Mouse (Mus musculus): ENCODE measurements around the gene Sorcs1.

DNA sequence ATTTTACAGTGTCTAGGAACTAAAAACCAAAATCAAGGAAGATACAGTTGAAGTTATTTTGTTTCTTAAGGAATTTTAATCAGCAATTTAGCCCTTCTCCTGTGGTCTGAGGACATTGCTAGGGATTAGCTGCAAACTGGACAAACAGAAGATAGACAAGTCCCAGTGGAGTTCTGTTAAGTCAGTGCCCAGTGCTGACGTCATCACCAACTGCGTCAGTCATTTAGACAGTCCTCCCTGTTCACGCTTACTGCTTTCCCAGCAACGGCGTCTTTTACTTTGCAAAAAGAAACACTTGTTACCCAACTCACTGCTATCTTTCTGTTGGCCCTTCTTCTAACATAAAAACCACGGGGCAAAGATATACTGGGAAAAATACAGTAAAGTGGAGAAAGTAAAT lies 40.3 kb downstream of the Sorcs1 start:
- TF ChIP-seq EP300 (IDR thresholded peaks at IDR 0.05; ENCODE audit: insufficient read depth, low read depth, low read length) (no peak), POLR2A (IDR thresholded peaks at IDR 0.05; ENCODE audit: insufficient read depth, low read depth, low read length) (no peak)
